In genomic region chr10:14089488-14089887, GRCm38 (mm10) we compare ENCODE assay signal across 9 mouse cellular contexts.
DNase-seq lines count a peak whose midpoint lies in the region; ATAC-seq and TF ChIP-seq lines count a peak whose summit lies in the region.
"Had no signal": no experiment of that assay in that cellular context is flagged by ENCODE, and none has a peak within 500 bp of the region (broad histone marks: within the 10 kb centered on the region; RNA-seq: fewer than 3 reads in every experiment).

No protein-coding gene starts in this region.

- H3K27me3 ChIP-seq in kidney, adult 2 months (replicated peaks; ENCODE audit: control insufficient read depth, insufficient read depth, low read length) = no peaks in the 10 kb centered on the region
- H3K27me3 ChIP-seq in kidney, embryonic 15.5 days = no peaks in the 10 kb centered on the region
- H3K27me3 ChIP-seq: megakaryocyte, embryonic 14.5 days had no signal

- ATAC-seq in CD4-positive, CD25-positive, alpha-beta regulatory T cell, adult 4 months = no peak
- ATAC-seq in kidney, embryonic 15.5 days (replicated peaks; ENCODE audit: low FRiP score) = no peak

- no peak overlapping the region for H3K27ac ChIP-seq in kidney, adult 2 months (ENCODE audit: insufficient read depth, low read depth, low read length)
- no peak overlapping the region for H3K27ac ChIP-seq in kidney, embryonic 15.5 days

- no peak overlapping the region for H3K9ac ChIP-seq in kidney, embryonic 15.5 days

- no peaks in the 10 kb centered on the region for H3K36me3 ChIP-seq in kidney, adult 2 months (ENCODE audit: control insufficient read depth, insufficient read depth, low read length)
- H3K36me3 ChIP-seq in kidney, embryonic 15.5 days = no peaks in the 10 kb centered on the region

- TF ChIP-seq POLR2A in kidney, adult 2 months (IDR thresholded peaks at IDR 0.05; ENCODE audit: low read depth, low read length) = no peak

- H3K4me1 ChIP-seq in kidney, adult 2 months (ENCODE audit: control insufficient read depth, insufficient read depth, low read length) = peaks cover 10% of the 10 kb centered on the region
- H3K4me1 ChIP-seq in kidney, embryonic 15.5 days = peaks cover 12% of the 10 kb centered on the region

- 75% methylated on average over 9 of the region's 9 CpGs for WGBS in kidney, adult 2 months
- WGBS in kidney, embryonic 15.5 days = 57% methylated on average over 9 of the region's 9 CpGs

- no peaks in the 10 kb centered on the region for H3K9me3 ChIP-seq in kidney, embryonic 15.5 days (replicated peaks)

- H3K4me3 ChIP-seq in kidney, adult 2 months (ENCODE audit: insufficient read depth, low read depth, low read length) = no peak overlapping the region
- no peak overlapping the region for H3K4me3 ChIP-seq in kidney, embryonic 15.5 days (replicated peaks)
- H3K4me3 ChIP-seq: megakaryocyte, embryonic 14.5 days had no signal

- DNase-seq in CD4-positive, CD25-positive, alpha-beta regulatory T cell, adult 2 months (ENCODE audit: low read depth, low spot score) = peak; percentile 49
- DNase-seq in kidney, adult 2 months = peak; percentile 46
- DNase-seq in R1 (ENCODE audit: low read depth, low spot score) = peak; percentile 41
- peak; percentile 34 for DNase-seq in lung, postnatal 14 days
- DNase-seq in frontal cortex, postnatal 36 days (ENCODE audit: low spot score in 2 of 2) = no peak
- DNase-seq in testis, postnatal 14 days (ENCODE audit: low spot score) = no peak

- no peak overlapping the region for H3K4me2 ChIP-seq in kidney, embryonic 15.5 days

- peak; percentile 65 for TF ChIP-seq CTCF in kidney, adult 2 months (conservative IDR thresholded peaks at IDR 0.05; ENCODE audit: insufficient read depth, insufficient read length, low read depth, low read length)

Comparison
In these comparisons a context has a peak if more than half of its experiments do, and no peak if none do; other contexts are left out.
1. DNase-seq: peak in CD4-positive, CD25-positive, alpha-beta regulatory T cell, adult 2 months (single experiment), kidney, adult 2 months (single experiment), R1 (single experiment) and lung, postnatal 14 days (single experiment); none in frontal cortex, postnatal 36 days (0 of 2) and testis, postnatal 14 days (single experiment).